Comparison of ENCODE assay signal across 21 mouse cellular contexts in the genomic region with DNA sequence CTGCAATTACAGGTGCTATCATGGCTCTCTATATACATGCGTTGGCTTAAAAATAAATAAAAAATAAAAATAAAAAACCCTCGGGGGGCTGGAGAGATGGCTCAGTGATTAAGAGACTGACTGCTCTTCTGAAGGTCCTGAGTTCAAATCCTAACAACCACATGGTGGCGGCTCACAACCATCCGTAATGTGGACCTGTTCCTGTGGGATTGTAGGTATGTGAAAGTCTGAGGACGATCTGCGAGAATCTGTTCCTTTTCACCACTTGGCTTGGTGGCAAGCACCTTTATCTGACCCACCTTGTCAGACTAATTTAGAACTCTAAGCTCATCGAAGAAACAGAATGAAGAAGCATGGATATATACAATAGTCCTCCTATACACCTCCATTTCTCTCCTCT. TPM values are rescaled to one million over a fixed set of nuclear protein-coding genes. Genes with fewer than 3 reads are reported as not detected.
DNase-seq lines count a peak whose midpoint lies in the region; ATAC-seq lines count a peak whose summit lies in the region.
"Had no signal": no experiment of that assay in that cellular context is flagged by ENCODE, and none has a peak within 500 bp of the region (broad histone marks: within the 10 kb centered on the region; RNA-seq: fewer than 3 reads in every experiment).

No protein-coding gene starts in this region.

- no peak overlapping the region for H3K4me3 ChIP-seq in midbrain, embryonic 11.5 days (ENCODE audit: low read depth, low read length)
- no peak overlapping the region for H3K4me3 ChIP-seq in midbrain, embryonic 15.5 days
- H3K4me3 ChIP-seq: embryonic facial prominence, embryonic 13.5 days; embryonic facial prominence, embryonic 15.5 days; forebrain, embryonic 10.5 days; forebrain, embryonic 12.5 days had no signal

- 94% methylated on average over 7 of the region's 7 CpGs for WGBS in midbrain, embryonic 11.5 days
- WGBS in midbrain, embryonic 15.5 days = 95% methylated on average over 7 of the region's 7 CpGs

- peaks cover 51% of the 10 kb centered on the region for H3K36me3 ChIP-seq in midbrain, embryonic 11.5 days (ENCODE audit: control insufficient read depth, insufficient read depth, low read length)
- H3K36me3 ChIP-seq in midbrain, embryonic 15.5 days (replicated peaks) = peaks cover 64% of the 10 kb centered on the region

- H3K27me3 ChIP-seq in midbrain, embryonic 11.5 days (ENCODE audit: control insufficient read depth, insufficient read depth, low read length) = no peaks in the 10 kb centered on the region
- H3K27me3 ChIP-seq in midbrain, embryonic 15.5 days (replicated peaks) = no peaks in the 10 kb centered on the region
- H3K27me3 ChIP-seq: embryonic facial prominence, embryonic 13.5 days; embryonic facial prominence, embryonic 15.5 days; forebrain, embryonic 12.5 days had no signal

- H3K27ac ChIP-seq in midbrain, embryonic 11.5 days (ENCODE audit: low read depth, low read length) = no peak overlapping the region
- H3K27ac ChIP-seq in midbrain, embryonic 15.5 days = no peak overlapping the region
- H3K27ac ChIP-seq: embryonic facial prominence, embryonic 13.5 days; embryonic facial prominence, embryonic 15.5 days; forebrain, embryonic 10.5 days; forebrain, embryonic 12.5 days had no signal

- H3K4me1 ChIP-seq in midbrain, embryonic 11.5 days (ENCODE audit: control insufficient read depth, insufficient read depth, low read length) = peaks cover 7% of the 10 kb centered on the region; the same call in 1 of the 2 replicates
- peaks cover 21% of the 10 kb centered on the region for H3K4me1 ChIP-seq in midbrain, embryonic 15.5 days

- intact Hi-C loops in heart, postnatal 36 days (cut with DNase I) = no loop called here

- ATAC-seq in midbrain, embryonic 11.5 days (ENCODE audit: low FRiP score) = no peak
- ATAC-seq in midbrain, embryonic 15.5 days (replicated peaks) = no peak
- ATAC-seq in megakaryocyte progenitor cell, adult 5-6 weeks (replicated peaks; ENCODE audit: poor library complexity) = no peak
- ATAC-seq: forebrain, embryonic 14.5 days; forebrain, embryonic 16.5 days had no signal

- no peak overlapping the region for H3K4me2 ChIP-seq in midbrain, embryonic 11.5 days
- no peak overlapping the region for H3K4me2 ChIP-seq in midbrain, embryonic 15.5 days
- H3K4me2 ChIP-seq: embryonic facial prominence, embryonic 13.5 days; embryonic facial prominence, embryonic 15.5 days; forebrain, embryonic 12.5 days had no signal

- DNase-seq in heart, adult 11 months = peak; percentile 58
- DNase-seq in heart, postnatal 36 days = no peak
- DNase-seq in midbrain, embryonic 11.5 days (ENCODE audit: low spot score, missing footprints) = peak; percentile 75
- DNase-seq: adrenal gland, adult 2 months; adrenal gland, postnatal 10 days; adrenal gland, postnatal 25 days; cerebellum, adult 11 months; cerebellum, adult 18-20 months; cerebellum, adult 8-10 months; cerebellum, postnatal 10 days; cerebellum, postnatal 25 days; embryo, embryonic 11 days had no signal

- no peak overlapping the region for H3K9ac ChIP-seq in midbrain, embryonic 11.5 days (ENCODE audit: low read length)
- H3K9ac ChIP-seq in midbrain, embryonic 15.5 days = no peak overlapping the region
- H3K9ac ChIP-seq: embryonic facial prominence, embryonic 13.5 days; embryonic facial prominence, embryonic 15.5 days; forebrain, embryonic 12.5 days had no signal

- H3K9me3 ChIP-seq in midbrain, embryonic 11.5 days (ENCODE audit: control insufficient read depth, low read length) = no peaks in the 10 kb centered on the region
- H3K9me3 ChIP-seq in midbrain, embryonic 15.5 days = no peaks in the 10 kb centered on the region
- H3K9me3 ChIP-seq: embryonic facial prominence, embryonic 13.5 days; embryonic facial prominence, embryonic 15.5 days; forebrain, embryonic 10.5 days; forebrain, embryonic 12.5 days had no signal

RNA-seq across cellular contexts. Expression of a gene that starts 3.8 kb away (rescaled TPM):
- 10 to 100 TPM; 37.1 to 37.9 TPM for total RNA-seq in heart, postnatal 36 days (2021)
- 52.7 and 58.6 TPM in 2 replicates for polyA plus RNA-seq in midbrain, embryonic 11.5 days (2014; fragmentation: Nextera tagmentation; extraction: Ambion mirVana)
- 75.9 and 83.6 TPM in 2 replicates for polyA plus RNA-seq in midbrain, embryonic 15.5 days (2015; fragmentation: Nextera tagmentation; extraction: Ambion mirVana)
- 86.9 and 88.6 TPM in 2 replicates for total RNA-seq in megakaryocyte progenitor cell, adult 5-6 weeks (2015)
- 29.0 and 29.5 TPM in 2 replicates for total RNA-seq in megakaryocyte progenitor cell, adult 5-6 weeks (2017)

RNA-seq across cellular contexts. Expression of a gene that starts 12.3 kb away (rescaled TPM):
- 100 to 1,000 TPM; 287 to 327 TPM for total RNA-seq in heart, postnatal 36 days (2021)
- polyA plus RNA-seq in midbrain, embryonic 11.5 days (2014; fragmentation: Nextera tagmentation; extraction: Ambion mirVana) = 133 and 146 TPM in 2 replicates
- 133 and 137 TPM in 2 replicates for polyA plus RNA-seq in midbrain, embryonic 15.5 days (2015; fragmentation: Nextera tagmentation; extraction: Ambion mirVana)
- total RNA-seq in megakaryocyte progenitor cell, adult 5-6 weeks (2015) = 89.9 and 97.9 TPM in 2 replicates
- 85.6 and 89.2 TPM in 2 replicates for total RNA-seq in megakaryocyte progenitor cell, adult 5-6 weeks (2017)

RNA-seq across cellular contexts. Expression of a gene that starts 24.2 kb away (rescaled TPM):
- 10 to 100 TPM; 40.0 to 42.2 TPM for total RNA-seq in heart, postnatal 36 days (2021)
- 38.1 and 44.6 TPM in 2 replicates for polyA plus RNA-seq in midbrain, embryonic 11.5 days (2014; fragmentation: Nextera tagmentation; extraction: Ambion mirVana)
- 84.3 and 87.0 TPM in 2 replicates for polyA plus RNA-seq in midbrain, embryonic 15.5 days (2015; fragmentation: Nextera tagmentation; extraction: Ambion mirVana)
- total RNA-seq in megakaryocyte progenitor cell, adult 5-6 weeks (2015) = 33.4 and 36.3 TPM in 2 replicates
- total RNA-seq in megakaryocyte progenitor cell, adult 5-6 weeks (2017) = 19.3 and 20.1 TPM in 2 replicates

RNA-seq across cellular contexts. Expression of a gene that starts 36.5 kb away (rescaled TPM):
- 1 to 10 TPM; 1.1 to 1.2 TPM for total RNA-seq in heart, postnatal 36 days (2021)
- 0.29 and 0.38 TPM in 2 replicates for polyA plus RNA-seq in midbrain, embryonic 11.5 days (2014; fragmentation: Nextera tagmentation; extraction: Ambion mirVana)
- 0.34 and 0.58 TPM in 2 replicates for polyA plus RNA-seq in midbrain, embryonic 15.5 days (2015; fragmentation: Nextera tagmentation; extraction: Ambion mirVana)
- not detected in 2 replicates for total RNA-seq in megakaryocyte progenitor cell, adult 5-6 weeks (2015)
- total RNA-seq in megakaryocyte progenitor cell, adult 5-6 weeks (2017) = not detected in 2 replicates
- total RNA-seq: adrenal gland, adult 2 months; adrenal gland, postnatal 25 days had no signal
- polyA plus RNA-seq: adrenal gland, adult 2 months; erythroblast, embryonic 14.5 days had no signal

Comparison
In these comparisons a context has a peak if more than half of its experiments do, and no peak if none do; other contexts are left out.
1. DNase-seq: peak in heart, adult 11 months (single experiment) and midbrain, embryonic 11.5 days (single experiment); none in heart, postnatal 36 days (0 of 2).